Mouse (Mus musculus): ENCODE measurements around the gene Ston1.

Gene Ston1

GRCm38 (mm10) chr17:88587371-88587770 lies 10.1 kb upstream of the Ston1 start:
- no peak for DNase-seq (ENCODE audit: low spot score)

DNA sequence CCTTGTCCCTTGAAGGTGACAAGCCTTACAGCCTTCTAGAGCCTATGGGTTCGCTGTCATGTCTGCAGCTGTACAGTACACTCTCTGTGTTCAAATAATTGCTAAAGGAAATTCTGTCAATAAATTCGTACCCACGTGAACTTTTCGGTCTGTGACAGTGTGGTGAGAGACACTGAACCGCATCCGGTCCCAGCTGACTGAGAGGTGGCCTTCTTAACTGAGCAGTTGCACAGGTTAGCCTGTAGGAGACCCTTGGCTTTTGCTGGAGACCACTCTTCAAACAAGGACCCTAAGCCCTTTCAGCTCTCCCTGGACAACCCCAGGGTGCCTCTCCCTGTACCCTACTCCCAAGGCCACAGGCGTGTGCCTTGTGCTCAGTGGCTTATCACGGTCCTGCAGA lies 9.3 kb upstream of the Ston1 start:
- no peak for DNase-seq (ENCODE audit: low spot score)

- DNase-seq (ENCODE audit: low spot score): no peak
Measured at GRCm38 (mm10) chr17:88590251-88590650, 7.2 kb upstream of the Ston1 start.

DNA sequence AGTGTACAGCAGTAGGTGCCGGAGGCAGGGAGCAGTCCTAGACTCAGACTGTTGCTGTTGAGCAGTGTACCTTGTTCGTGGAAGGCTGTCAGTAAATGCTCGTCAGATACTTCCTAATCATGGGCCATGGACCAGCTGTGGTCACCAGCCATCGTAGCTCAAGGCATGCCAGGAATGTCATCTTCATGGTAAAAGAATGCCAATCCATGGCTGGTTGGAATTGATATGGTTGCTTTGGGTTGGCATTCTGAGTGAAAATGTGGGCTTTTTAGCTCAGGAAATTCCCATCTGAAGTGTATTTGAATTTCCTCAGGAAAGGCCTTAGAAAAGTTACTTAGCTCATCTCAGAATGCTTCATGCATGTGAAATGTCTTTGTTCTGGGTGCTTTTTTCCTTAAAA lies 2.4 kb upstream of the Ston1 start:
- DNase-seq (ENCODE audit: low spot score): no peak

GRCm38 (mm10) chr17:88596068-88596467 lies 1.4 kb upstream of the Ston1 start:
- DNase-seq (ENCODE audit: low spot score): no peak

- DNase-seq (ENCODE audit: low spot score): no peak
Measured at GRCm38 (mm10) chr17:88596544-88597221, 801 bp upstream of the Ston1 start.

GRCm38 (mm10) chr17:88598056-88598420 lies 554 bp downstream of the Ston1 start:
- DNase-seq (ENCODE audit: low spot score): no peak

- no peak for DNase-seq (ENCODE audit: low spot score)
Measured at GRCm38 (mm10) chr17:88598570-88599368, 1.3 kb downstream of the Ston1 start.

GRCm38 (mm10) chr17:88600492-88601026 lies 3.1 kb downstream of the Ston1 start:
- DNase-seq (ENCODE audit: low spot score): no peak

DNA sequence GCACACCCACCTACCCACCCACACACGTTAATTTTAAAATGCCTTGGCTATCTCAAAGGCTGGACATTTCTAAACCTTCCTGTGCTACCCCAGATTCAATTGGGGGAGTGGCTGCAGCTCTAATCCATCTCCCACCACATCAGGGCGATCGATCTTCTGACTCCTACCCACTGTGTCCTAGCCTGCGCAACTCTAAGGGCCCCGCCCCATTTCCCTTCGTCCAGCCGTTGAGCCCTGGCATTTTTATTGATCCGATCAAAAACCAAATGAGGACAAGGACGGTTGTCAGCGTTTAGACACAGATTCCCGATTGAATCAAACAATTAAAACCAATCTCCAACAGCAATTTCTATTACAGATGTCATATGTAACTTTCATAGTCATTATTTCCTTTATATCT lies 6.5 kb downstream of the Ston1 start:
- DNase-seq (ENCODE audit: low spot score): no peak

- DNase-seq (ENCODE audit: low spot score): no peak
Measured at GRCm38 (mm10) chr17:88606056-88606455, 8.6 kb downstream of the Ston1 start.

- DNase-seq (ENCODE audit: low spot score): no peak
Measured at GRCm38 (mm10) chr17:88609361-88609760, 11.9 kb downstream of the Ston1 start.

GRCm38 (mm10) chr17:88611057-88611456 lies 13.6 kb downstream of the Ston1 start:
- DNase-seq (ENCODE audit: low spot score): no peak

GRCm38 (mm10) chr17:88613172-88613571 lies 15.7 kb downstream of the Ston1 start:
- no peak for DNase-seq (ENCODE audit: low spot score)

DNA sequence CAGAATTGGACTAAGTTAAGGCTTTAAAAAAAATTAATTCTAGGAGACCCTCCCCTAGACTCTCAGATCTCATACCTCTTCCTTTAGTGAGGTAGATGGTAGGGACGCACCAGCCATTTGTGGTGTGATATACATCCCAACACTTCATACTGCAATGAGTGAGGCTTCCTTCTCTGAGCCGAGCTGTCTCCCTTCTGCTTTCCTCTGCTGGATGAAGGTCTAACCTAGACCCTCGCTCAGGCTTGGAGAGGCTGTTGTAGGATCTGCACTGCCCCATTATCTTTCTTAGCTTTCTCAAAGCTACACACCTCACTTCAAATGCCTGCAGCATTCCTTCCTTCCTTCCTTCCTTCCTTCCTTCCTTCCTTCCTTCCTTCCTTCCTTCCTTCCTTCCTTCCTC lies 16.2 kb downstream of the Ston1 start:
- DNase-seq (ENCODE audit: low spot score): no peak

GRCm38 (mm10) chr17:88614234-88614633 lies 16.8 kb downstream of the Ston1 start:
- peak; percentile 70 for DNase-seq (ENCODE audit: low spot score)

- no peak for DNase-seq (ENCODE audit: low spot score)
Measured at GRCm38 (mm10) chr17:88614733-88615132, 17.2 kb downstream of the Ston1 start.

DNA sequence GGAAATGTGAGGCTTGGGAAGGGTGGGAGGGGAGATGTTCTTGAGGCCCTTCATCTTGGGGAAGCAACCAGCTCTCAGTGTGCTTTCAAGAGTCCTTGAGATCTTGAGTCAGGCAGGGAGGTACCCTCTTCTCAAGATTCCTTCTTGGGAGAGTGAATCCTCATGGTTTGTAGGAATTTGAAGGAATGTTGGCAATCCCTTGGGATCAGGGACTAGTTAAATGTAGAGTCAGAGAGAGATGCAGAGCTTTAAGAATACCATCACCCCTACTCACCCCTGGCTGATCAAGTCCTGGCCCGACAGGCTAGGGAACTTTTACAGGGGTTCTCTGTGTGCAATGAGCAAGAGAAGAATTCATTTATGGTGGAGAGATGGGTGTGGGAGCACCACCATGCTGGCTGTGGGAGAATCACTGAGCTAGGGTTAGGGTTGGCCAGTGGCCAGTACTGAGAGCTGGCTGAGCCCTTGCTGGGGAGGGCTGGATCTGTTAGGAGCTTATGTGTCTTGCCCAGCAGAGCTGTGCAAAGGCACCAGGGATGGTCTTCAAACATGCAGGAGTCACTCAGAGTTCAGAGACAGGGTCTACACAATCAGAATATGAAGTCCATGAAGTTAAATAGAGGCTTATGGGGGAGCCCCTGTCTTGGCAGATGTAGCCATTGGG lies 18.1 kb downstream of the Ston1 start:
- no peak for DNase-seq (ENCODE audit: low spot score)

DNA sequence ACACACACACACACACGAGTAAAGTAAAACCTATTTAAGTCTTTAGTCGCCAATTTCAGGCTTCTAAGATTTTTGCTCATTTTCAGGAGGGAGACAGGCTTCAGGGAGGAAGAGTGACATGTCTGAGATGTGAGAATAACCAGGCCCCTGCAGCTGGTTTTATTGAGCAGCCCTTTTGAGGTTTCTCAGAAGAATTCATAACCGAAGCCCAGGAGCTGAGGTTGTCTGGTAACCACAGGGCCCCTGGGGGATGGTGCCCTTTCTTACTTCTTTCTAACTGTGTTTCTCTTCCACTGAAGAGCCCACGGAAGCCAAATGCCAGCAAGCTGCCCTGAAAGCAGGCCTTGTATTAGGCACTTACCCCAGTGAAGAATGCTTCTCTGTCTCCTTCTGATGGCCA lies 23.5 kb downstream of the Ston1 start:
- no peak for DNase-seq (ENCODE audit: low spot score)

GRCm38 (mm10) chr17:88621374-88621773 lies 23.9 kb downstream of the Ston1 start:
- no peak for DNase-seq (ENCODE audit: low spot score)

DNA sequence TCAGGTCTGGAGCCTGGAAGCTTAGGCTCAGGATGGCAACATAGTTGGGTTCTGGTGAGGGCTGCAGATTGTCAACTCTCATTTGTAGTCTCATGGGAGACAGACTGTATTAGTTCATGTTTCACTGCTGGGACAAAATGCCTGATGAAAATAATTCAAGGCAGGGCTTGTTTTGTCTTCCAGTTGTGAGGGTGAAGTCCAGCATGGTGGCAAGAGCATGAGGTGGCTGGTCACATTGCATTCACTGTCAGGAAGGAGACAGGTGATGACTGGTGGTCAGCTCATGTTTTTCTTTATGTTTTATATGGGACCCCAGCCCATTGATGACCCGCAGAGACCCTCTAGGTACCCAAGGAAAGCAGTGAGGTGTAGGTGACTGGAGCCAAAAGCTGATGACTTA lies 25.2 kb downstream of the Ston1 start:
- DNase-seq (ENCODE audit: low spot score): no peak

- no peak for DNase-seq (ENCODE audit: low spot score)
Measured at GRCm38 (mm10) chr17:88624386-88624785, 26.9 kb downstream of the Ston1 start.

DNA sequence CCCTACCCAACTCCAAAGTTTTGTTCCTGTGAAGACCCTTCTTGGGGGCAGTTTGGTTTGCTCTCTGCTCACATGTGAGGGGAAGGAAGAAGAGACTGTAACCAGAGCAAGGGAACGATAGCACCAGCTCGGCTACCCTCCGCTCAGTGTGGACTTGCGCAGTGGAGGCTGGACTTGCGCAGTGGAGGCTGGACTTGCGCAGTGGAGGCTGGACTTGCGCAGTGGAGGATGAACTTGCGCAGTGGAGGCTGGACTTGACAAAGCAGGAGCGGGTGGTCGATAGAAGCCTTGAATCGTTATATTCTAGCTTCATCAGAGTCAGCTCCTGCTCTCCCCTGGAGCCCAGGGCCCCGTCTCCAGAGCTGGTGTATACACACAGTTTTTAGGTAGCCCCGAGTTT lies 27.9 kb downstream of the Ston1 start:
- no peak for DNase-seq (ENCODE audit: low spot score)

Data from yolk sac, embryonic 10.5 days (tissue).